Mouse (Mus musculus) T-helper 2 cell (primary cell): Measurements from ENCODE around the gene Dok7.

ENCODE experiments used
- in situ Hi-C: fragments of 300-600 bp; cut with MboI, MseI; formaldehyde crosslinking; loops from one replicate; pipeline ENCODE4 v1.15.1; 2025; ENCODE audit warnings: high pct_unique_total_duplicates

The Dok7 gene

DNA sequence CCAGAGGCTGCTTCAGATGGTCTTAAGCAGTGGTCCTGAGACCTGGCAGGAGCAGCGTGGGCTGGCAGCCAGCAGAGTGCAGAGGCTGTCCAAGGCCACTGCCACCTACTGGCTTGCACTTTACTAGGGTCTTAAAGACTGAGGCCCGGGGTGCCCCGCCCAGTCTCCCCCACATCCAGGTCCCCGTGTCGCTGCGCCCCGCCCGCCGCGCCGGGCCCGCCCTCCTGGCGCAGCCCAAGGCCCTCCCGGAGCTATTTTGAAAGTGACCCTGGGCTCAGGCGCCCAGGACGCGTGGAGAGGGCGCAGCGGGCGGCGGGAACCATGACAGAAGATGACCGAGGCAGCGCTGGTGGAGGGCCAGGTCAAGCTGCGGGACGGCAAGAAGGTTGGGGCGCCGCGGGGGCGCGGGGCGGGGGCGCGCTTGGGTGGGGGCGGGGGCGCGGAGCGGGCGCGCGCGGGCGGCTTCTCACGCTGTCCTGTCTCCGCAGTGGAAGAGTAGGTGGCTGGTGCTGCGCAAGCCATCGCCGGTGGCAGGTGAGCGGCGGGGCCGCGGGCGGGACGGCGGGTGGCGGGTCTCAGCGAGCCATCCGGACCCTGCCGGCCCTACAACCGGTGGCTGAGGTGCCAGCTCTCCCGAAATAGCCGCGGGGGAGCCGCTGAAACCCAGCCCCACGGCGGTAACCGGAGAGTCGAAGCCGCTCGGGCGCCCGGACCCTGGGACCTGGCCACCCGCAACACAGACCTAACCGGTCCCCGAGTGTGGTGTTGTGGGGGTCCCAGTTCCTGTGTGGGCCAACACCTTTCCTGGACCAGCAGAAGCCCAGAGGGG, at the start of gene Dok7:
Gene Dok7, plus strand, starts transcription at position 163 of the 829 bp plus-strand sequence.
- in situ Hi-C loops, result no loop called here

DNA sequence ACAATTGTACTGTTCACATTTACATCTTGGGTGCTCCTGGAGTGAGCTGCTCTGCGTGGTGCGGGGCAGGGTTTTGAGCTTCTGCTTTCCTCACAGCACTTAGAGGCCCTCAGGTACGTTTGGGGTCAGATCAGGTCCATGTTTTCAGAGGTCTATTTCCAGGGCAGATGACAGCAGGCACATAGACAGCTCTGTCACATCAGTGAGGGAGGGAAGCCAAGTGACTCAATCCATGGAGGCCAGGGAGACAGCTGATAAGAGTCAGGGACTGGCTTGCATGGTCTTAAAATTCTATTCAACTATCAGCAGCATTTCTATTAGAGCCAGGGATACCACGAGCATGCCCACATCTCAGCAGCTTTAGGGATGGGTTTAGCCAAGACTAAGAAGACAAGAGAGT, 47.4 kb upstream of the Dok7 start:
- in situ Hi-C loops, result loop anchor here (10.0 kb wide), 1 partner anchor 1296 kb away; no protein-coding TSS in a partner anchor

DNA sequence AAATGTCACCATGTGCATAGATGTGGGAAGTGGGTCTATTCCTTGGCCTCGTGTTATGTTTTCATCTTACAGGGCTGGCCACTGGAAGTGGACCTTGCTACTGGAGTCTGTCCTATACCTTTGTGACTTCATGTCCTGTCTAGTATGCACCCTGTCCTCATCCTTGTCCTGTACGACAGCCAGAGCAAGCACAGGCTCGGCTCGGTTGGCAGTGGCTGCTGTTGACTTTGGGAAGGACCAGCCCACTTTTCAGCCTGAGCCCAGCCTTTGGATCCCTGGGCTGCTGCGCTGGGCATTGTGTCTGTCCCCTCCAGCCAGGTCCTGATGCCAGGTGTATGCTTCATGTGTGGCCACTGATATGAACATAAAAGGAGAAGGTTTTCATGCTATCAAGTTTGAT, 45.9 kb upstream of the Dok7 start:
- in situ Hi-C loops, result no loop called here

DNA sequence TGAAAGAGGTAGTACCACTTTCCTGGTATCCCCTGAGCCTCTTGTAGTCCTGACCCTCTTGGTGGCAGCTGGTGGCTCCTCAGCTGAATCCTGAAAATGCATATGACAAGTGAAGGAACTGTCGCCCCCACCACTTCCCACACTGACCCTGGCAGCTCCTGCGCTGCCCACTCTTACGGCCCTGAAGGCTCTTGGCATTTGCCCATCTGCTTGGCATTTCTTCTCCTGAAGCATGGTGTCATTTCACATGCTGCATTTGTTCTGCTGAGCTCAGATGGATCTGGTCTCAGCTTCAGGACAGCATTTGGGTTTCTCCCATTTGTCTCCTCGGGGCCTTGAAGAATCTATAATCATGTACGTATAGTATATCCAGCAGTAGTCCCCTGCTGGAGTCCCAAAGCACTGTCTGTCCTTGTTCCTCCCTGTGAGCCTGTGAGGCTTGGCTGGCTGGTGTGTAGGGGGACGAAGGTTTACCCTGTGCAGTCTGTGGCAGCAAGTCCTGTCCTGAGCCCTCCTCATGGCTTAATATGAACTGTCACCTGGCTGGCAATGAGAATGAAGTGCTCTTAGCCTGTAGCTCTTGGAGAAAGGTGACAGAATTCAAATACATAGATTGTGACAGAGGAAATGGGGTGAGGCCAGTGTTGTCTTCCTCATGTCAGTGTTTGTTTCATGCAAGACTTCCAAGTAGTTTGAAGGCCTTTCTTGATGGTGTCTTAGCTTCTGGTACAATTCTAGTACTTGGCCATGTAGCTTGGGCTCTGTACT, 45.2 kb upstream of the Dok7 start:
- in situ Hi-C loops, result no loop called here

DNA sequence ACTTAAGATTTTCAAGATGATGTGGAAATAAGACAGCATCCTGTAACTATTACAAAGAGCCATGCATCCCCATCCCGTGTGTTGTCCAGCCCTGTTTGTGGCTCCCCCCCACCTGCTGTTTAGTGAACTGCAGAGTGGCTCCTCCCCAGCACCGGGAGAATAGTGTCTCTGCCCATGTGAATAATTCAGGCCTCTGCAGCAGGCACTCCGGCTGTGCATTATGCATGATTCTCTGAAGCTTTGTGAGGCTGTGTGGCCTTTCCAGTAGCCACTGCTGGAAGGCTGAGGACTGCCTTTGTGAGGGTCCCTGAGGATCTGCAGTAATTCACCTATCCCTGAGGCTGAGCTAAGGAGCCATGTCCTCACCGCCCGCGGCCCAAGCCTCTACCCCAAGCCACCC, 42.5 kb upstream of the Dok7 start:
- in situ Hi-C loops, result no loop called here

DNA sequence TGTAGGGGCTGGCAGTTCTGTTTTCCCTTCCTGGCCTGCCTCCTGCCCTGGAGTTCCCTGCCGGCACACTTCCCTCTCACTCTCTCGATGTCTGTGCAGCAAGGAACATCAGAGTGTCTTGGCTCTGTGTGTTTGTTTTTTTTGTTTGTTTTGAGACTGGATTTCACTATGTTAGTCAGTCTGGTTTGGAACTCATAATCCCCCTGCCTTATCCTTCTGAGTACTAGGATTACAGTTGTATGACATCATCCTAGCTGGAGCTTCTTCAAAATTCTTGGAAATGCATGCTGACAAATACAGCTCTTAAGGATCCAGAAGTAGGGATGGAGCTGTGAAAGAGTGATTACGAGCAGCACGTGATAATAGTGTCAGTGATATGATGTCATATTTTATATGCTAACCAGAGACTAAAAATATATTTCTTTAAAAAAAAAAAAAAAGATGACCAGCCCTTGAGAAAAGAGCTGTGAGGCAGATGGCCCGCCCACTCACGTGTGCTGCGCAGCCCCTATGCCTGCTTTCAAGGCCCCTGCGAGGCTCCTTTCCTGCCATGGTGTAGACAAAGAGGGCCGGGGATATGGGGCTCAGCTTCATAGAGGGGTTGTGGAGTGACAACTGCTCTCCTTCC, 36.8 kb upstream of the Dok7 start:
- in situ Hi-C loops, result no loop called here

DNA sequence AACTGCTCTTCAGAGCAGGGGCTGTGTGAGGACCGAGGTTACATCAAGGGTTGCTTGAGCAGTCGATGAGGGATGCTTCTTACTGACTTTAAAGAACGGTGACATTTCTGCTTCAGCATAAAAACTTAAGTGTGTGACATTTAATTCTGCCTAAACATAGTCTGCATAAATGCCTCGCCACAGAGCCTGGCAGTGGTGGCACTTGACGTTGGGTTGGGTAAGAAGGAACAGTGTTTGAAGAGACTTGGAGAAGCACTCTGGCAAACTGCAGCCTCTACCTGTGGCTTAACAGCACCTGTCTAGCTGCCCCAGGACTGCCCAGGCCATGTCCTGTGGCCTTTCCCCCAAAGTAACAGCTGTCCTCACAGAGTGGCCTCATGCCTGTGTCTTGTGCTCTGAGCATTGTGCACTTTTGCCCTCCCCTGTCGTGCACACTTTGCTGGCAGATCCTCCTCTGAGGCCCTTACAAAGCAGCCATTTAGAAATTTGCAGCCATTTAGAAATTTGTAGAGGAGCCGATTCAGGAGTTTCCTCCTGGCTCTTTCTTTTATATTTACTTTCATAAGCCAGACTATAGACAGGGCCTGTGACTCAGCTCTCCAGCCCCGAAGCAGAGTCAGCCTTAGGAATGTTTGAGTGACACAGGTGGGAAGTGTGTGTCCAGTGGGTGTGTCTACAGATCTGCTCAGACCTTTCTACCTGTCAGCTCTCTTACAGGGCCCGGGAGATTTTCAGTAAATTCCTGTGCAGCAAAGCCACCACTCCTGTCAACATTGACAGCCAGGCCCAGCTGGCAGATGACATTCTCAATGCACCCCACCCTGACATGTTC, 35.9 kb upstream of the Dok7 start:
- in situ Hi-C loops, result no loop called here

DNA sequence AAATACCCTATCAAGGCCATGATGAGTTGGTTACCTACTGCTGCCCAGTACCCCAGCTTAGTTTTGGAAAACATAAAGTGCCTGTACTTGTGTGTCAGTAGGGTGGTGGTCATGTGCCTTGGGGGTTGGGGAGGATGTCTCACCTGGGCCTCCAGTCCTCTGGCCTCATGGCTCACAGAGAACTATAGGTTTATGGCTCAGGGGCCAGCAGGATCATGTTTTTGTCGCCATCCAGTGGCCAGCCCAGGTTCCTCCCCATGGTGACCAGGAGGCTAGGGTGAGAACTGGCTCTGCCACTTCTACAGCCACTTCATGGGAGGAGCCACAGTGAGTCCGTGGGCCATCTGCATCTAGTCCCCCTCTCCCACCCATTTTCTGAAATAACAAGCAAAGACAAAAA, 31.6 kb upstream of the Dok7 start:
- in situ Hi-C loops, result loop anchor here (5.0 kb wide), 1 partner anchor 38 kb away; no protein-coding TSS in a partner anchor

DNA sequence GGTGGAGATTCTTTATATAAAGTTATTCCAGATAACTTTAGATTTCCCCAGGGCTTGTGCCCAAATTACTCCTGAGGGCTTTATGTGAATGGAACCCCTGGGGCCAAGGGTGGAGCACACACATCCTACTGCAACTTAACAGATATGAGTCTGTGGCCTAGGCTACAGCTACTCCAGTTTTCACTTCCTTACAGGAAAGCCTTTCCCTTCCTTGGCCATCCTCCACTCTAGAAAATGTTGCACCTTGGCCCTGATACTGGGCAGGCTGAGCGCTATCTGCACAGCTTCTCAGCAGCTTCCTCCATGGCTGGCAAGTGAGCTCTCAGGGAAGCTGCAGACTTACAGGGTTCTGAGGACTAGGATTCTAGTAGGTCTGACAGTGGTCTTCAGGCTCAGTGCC, 27.3 kb upstream of the Dok7 start:
- in situ Hi-C loops, result loop anchor here (5.0 kb wide), 1 partner anchor 42 kb away; no protein-coding TSS in a partner anchor

DNA sequence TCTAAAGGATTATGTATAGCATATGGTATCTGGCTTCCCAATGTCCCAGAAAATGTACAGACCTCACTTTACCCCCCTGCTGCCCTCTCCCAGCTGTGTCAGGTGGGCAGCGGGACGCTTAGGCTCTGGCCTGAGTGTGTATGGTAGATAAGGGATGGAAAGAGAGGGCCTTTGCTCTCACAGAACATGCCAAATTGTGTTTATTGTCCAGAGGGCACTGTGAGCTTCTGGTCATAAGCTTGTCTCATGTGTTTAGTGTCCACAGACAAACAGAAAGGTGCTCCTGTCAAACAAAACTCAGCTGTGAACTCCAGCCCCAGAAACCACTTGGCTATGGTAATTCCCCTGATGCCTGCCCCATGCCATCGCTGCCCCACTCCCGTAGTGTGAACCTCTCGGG, 26.8 kb upstream of the Dok7 start:
- in situ Hi-C loops, result loop anchor here (5.0 kb wide), 1 partner anchor 42 kb away; no protein-coding TSS in a partner anchor

DNA sequence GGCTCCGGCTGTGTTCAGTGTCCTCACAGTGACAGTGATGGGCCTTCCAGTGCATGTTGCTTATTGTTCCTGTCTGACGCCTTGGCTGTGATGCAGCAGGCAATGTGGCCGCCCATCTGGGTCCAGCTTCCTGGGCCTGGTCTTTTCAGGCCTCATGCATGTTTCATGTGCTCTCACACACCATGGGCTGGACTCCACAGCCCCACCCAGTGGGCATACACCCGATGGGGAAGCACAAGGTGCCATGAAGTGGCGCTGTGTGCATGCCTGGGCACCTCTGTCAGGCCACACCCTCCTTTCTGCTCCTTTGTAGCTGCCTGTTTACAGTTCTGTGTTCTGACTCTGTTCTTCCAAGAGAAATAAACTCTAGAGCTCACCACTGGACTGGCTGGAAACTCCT, 23.5 kb upstream of the Dok7 start:
- in situ Hi-C loops, result no loop called here

DNA sequence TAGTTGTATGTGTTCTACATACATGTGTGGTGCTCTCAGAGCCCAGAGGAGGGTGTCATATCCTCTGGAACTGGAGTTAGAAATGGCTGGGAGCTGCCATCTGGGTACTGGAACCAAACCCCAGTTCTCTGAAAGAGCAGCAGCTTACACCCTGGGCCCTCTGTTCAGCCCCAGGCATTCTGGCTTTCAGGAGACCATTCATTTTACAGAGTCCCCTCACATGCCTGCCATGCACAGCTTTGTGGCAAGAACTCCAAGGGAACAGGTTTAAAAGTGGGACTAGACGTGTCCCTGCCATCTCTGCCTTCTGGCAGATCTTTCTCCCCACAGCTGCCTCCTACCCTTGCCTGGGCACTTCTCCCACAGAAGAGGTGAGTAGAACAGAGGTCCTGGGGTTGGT, 22.9 kb upstream of the Dok7 start:
- in situ Hi-C loops, result no loop called here

DNA sequence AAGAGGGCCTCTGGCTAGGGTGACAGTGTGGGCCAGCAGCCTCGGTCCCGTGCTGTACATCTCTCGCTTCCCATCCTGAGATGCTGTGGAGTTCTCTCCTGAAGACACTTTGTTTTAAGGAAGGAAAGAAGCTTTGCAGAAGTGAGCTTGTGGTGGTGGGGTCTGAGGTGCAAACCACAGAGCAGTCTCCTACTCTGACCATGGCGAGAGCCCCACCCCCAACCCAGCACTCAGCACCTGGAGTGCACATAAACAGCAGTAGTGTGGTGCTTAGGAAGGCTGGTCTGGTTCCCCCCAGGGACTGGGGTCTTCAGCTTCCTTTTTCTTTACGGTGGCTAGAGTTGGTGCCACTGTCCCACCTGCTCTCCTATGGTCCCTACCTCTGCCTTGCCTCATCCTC, 21.4 kb upstream of the Dok7 start:
- in situ Hi-C loops, result no loop called here

DNA sequence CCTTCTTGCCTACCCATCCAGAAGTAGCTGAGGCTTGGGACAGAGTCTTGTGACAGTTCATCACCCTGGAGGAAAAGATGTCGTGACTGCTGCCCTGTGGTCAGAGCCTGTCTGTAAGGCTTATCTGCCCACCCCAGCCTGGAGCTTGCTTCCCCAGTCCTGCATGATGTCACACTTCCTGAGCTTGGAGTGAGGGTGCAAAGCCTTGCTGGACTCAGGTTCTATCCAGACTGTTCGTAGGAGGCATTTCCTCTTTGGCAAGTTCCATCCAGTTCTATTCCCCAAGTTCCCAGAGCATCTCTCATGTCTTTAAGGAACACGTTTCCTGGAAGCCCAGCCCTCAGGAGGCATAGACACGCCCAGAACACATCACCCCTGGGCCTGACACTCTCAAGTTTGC, 20.8 kb upstream of the Dok7 start:
- in situ Hi-C loops, result no loop called here

DNA sequence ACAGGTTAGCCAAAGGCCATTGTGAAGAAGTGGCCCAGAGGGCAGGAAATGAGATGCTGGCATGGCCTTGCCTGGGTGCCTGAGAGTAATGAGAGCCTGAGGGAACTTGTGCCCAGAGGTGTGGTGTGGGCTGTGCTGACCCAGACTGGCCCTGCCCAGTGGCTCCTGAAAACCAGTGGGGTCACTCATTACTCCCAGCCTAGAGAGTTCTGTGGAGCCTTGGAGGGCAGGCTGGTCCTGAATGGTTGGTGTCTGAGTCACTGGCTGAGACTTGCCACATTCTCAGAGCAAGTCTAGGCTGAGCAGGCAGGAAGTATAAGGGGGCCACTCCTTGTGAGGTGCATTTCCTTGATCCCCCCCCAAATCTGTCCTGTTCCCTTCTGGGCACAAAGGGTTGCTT, 19.1 kb upstream of the Dok7 start:
- in situ Hi-C loops, result no loop called here

DNA sequence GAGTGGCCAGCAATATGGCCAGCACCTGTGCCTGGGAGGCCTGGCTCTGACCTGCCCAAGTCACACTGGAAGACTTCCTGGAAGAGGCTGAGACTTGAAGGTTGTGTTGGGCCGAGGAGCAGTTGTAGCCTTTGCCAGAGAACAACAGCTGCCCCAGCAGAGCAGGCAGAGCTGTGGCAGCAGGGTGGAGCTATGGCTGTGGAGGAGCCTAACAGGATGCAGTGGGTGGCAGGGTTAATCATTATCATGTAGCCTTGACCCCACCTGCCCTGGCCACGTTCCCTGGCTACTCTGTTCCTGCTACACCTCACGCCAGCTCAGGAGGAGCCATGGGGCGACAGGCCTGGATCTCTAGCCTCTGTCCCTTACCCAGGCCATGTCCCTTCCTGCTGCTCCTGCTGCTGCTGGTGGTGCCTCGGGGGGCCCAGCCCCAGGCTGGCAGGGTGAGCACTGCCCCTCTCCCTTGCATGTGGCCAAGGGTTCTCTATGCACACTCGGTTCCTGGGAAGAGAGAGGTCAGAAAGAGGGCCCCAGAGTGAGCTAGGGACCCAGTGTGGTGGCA, 15.2 kb upstream of the Dok7 start, which contains the start of gene Hgfac:
Gene Hgfac, plus strand, starts transcription at position 242 of the 562 bp plus-strand sequence.
- in situ Hi-C loops, result no loop called here

DNA sequence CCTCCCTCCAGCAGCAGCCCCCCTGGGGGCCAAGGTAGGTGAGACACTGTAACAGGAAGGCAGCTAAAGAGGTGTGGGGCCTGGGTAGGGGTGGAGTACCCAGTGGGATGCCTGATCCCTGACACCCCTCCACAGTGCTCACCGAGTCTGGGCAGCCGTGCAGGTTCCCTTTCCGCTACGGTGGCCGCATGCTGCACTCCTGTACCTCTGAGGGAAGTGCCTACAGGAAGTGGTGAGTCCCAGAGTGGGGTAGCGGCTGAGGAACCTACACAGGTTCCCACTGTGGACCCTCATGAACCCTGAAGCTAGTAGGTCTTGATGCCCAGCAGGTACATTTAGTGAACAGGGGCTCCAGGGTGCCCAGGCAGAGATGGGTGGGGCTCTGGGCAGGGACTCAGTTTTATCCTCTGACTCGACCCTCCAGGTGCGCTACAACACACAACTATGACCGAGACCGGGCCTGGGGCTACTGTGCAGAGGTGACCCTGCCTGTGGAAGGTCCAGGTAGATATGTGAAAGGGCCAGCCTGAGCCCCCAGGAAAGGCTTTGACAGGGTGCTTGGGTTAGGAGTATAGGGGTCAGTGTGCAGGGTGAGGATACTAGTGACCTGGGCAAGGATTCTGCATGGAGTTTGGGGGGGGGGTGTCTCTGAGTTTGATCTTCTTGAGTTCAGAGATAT, 14.0 kb upstream of the Dok7 start:
- in situ Hi-C loops, result no loop called here

DNA sequence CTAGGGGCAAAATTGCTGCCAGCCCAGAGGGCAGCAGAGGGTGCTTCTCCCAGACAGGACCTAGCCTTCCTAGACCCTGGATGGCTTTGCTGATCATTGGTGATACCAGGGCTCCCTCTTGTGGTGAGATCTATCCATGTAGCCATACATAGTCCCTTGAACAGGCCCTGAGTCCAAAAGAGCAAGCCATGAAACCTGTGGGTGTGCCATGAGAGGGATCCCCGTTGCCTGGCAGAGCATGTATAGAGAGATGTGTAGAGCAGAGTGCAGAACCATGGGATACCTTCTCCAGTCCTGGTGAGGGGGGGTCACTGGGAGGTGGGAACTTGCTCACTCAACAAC, 13.5 kb upstream of the Dok7 start:
- in situ Hi-C loops, result no loop called here

DNA sequence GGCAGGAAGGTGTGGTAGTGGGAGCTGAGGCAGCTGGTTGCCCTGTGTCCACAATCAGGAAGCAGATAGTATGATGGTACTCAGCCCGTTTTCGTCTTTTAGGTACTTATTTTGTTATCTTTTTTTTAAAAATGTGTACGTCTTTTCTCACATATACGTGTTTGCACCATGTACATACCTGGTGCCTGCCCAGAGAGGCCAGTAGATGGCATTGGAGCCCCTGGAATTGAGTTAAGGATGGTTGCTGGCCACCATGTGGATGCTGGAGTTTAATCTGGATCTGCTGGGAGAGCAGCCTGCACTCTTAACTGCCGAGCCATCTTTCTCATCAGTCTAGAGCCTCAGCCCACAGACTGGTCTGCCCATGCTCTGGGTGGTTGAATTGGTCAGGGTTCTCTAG, 6.0 kb upstream of the Dok7 start:
- in situ Hi-C loops, result no loop called here

DNA sequence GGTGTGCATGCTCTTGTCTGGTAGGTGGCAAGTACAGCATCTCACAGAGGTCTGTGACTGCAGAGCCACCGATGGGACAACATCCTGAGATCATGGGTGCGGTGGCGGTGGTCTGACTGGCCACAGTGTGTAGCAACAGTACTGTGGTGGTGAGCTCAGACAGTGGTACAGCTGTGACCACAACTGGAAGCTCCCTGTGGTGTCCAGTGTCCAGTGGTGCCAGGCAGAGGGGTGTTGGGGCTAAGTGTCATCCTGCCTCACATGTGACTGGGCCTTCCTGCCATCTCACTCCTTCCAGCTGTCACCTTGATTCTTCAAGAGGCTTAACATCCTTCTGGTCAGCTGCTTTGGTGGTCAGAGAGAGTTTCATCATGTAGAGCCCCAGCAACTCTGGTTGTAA, 1.9 kb upstream of the Dok7 start:
- in situ Hi-C loops, result no loop called here

DNA sequence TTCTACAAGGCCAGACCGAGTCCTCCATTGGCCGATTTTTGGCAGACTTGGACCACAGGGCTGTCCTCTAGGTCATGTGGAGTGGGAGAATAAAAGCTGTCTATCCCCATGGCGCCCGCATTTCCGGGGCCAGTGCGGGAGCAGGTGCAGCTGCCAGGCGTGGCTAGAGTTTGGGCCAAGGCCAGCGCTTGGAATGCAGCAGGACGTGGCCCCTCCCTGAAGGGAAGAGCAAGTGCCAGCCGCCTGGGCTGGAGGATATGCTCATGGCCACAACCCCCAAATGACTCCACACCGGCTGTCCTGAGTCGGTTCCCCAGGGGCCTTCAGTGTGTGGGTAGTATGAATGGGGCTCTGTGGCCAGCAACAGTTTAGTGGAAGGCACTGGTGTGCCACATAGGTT, 1.5 kb upstream of the Dok7 start:
- in situ Hi-C loops, result no loop called here
